Mouse (Mus musculus): Measurements from ENCODE around the gene Gm26620. TPM values are rescaled to one million over a fixed set of nuclear protein-coding genes. Genes with fewer than 3 reads are reported as not detected.

Gm26620 gene
- total RNA-seq, 2 experiments from 2014 or later: 1.3 TPM; not detected in 1

- peak; percentile 68 for ATAC-seq (replicated peaks; ENCODE audit: poor library complexity)
Measured at GRCm38 (mm10) chr1:170907456-170908191, 22.8 kb downstream of the Gm26620 start.

- ATAC-seq (replicated peaks; ENCODE audit: poor library complexity): peak; percentile 20; the same call in 1 of the 2 replicates
Measured at GRCm38 (mm10) chr1:170908341-170908740, 23.5 kb downstream of the Gm26620 start.

- peak; percentile 50 for ATAC-seq (replicated peaks; ENCODE audit: poor library complexity)
Measured at GRCm38 (mm10) chr1:170911907-170912660, 27.2 kb downstream of the Gm26620 start.

DNA sequence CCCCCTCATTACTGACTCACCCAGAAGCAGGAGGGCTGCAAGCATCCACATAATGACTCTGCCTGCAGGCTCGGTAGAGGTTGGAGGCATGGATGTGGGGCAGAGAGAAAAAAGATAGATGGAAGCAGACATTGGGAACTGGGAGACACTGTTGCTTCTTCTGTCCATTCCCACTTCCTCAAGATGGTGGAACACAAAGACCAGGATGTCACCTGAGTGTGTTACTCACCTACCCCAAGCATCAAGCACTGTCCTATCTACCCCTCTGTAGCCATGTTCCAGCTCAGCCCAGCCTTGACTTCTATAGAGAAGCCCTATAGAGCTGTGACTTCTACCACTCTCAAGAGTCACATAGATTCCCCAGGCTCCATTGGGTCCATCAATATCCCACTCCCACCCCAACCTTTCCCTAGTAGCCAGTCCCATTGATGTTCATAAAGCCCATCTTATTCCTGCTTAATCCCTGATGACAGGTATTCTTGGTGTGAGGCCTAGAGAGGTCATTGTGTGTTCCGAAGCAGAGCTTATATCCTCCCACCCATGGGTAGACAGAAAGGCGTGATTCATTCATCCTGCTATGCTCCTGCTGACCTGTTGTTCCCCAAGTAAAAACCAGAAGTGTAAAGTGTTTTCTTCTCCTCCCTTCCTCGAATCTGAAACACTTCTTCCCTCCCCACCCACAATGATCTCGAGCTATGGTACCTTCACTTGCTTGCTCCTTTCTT, 28.2 kb downstream of the Gm26620 start, which contains the start of gene Fcrlb:
Gene Fcrlb (minus strand): TSS at position 51 of the 725 bp plus-strand sequence.
- ATAC-seq (replicated peaks; ENCODE audit: poor library complexity): no peak

GRCm38 (mm10) chr1:170915657-170916056, 30.8 kb downstream of the Gm26620 start:
- no peak for ATAC-seq (replicated peaks; ENCODE audit: poor library complexity)

- 0 out of 2 replicates have a peak, but pooled peaks have one; percentile 26 for ATAC-seq (replicated peaks; ENCODE audit: poor library complexity)
Measured at GRCm38 (mm10) chr1:170919308-170919707, 34.4 kb downstream of the Gm26620 start.

- ATAC-seq (replicated peaks; ENCODE audit: poor library complexity): peak; percentile 97
Measured at GRCm38 (mm10) chr1:170924485-170924884, 39.6 kb downstream of the Gm26620 start.

DNA sequence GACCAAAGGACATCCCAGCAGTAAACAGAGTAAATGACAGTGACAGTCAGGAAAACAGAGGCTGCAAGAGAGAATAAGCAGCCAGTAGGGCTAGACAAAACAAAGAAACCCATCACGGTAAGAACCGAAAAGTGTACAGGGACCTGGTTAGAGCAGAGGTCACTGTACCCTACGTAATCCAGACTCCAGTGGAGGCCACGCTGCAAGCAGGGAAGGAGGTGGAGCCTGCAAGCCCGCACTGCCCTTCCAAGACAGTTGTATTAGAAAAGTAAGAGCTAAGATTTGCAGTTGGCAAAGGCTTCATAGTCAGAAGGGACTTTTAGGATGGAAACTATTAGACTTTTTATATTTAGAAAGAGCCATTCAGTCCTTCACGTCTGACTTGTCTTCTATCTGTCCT, 42.1 kb downstream of the Gm26620 start:
- no peak for ATAC-seq (replicated peaks; ENCODE audit: poor library complexity)

- ATAC-seq (replicated peaks; ENCODE audit: poor library complexity): no peak
Measured at GRCm38 (mm10) chr1:170927378-170927777, 42.5 kb downstream of the Gm26620 start, which contains the start of gene Fcrla. Gene Fcrla (minus strand): TSS chr1:170927583.

GRCm38 (mm10) chr1:170928467-170928866, 43.6 kb downstream of the Gm26620 start:
- ATAC-seq (replicated peaks; ENCODE audit: poor library complexity): no peak

DNA sequence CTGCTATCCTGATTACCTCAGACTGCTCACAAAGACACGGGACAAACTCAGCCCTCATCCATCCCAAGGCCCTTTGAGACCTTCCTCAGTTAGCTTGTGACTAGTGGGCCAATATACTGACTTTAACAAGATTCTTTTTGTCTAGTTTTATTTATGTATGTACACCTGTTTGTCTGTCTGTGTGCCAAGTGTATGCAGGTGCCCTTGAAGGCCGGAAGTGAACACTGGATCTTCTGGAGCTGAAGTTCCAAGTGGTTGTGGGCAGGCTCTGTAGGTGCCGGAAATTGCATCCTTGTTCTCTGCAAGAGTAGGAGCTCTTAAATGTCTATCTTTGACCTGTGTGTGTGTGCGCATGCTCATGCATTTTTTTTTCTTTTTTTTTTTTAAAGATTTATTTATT, 44.4 kb downstream of the Gm26620 start:
- no peak for ATAC-seq (replicated peaks; ENCODE audit: poor library complexity)

DNA sequence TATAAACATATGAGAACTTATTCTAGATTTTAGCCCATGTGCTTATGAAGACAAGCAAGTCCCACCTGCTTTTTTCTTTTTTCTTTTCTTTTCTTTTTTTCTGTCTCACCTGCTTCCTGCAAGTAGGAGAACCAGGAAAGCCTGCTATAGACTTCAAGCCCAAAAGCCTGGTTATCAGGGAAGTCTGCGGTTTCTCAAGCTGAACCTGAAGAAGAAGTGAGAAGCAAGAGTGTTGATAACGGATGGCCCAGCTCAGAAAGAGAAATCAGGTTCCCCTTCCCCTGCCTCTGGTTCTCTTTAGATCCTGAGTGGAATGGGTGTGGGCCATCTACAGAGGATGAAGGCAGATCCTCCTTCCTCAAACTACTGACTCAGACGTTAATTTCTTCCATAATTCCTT, 47.2 kb downstream of the Gm26620 start:
- ATAC-seq (replicated peaks; ENCODE audit: poor library complexity): no peak

- no peak for ATAC-seq (replicated peaks; ENCODE audit: poor library complexity)
Measured at GRCm38 (mm10) chr1:170933386-170933920, 48.6 kb downstream of the Gm26620 start.

DNA sequence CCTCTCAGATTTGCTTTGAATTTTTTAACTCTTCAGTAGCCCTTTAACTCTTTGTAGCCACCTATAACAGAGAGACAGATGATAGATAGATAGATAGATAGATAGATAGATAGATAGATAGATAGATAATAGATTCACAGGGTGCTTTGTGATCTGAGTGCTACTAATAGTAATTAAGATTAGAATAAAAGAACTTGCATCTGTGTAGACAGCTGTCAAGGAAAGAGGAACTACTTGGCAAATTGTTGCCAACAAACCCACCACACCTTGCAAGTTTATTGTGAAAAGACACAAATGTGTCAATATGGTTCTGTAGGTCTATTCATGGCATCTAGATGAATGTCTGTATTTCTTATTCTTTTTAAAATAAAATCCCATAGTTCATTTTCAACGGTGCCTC, 49.1 kb downstream of the Gm26620 start:
- ATAC-seq (replicated peaks; ENCODE audit: poor library complexity): peak; percentile 49; the same call in 1 of the 2 replicates

- peak; percentile 78 for ATAC-seq (replicated peaks; ENCODE audit: poor library complexity)
Measured at GRCm38 (mm10) chr1:170934383-170934782, 49.5 kb downstream of the Gm26620 start.

Other genes starting within 250 kb of the Gm26620 start
- 0.67 and 1.3 TPM in 2 replicates for gene Olfml2b, start 240.5 kb upstream of the Gm26620 start, total RNA-seq (2015)
- 1.8 and 2.0 TPM in 2 replicates for gene Olfml2b, start 240.5 kb upstream of the Gm26620 start, total RNA-seq (2017)
- gene Atf6, start 17.3 kb upstream of the Gm26620 start, total RNA-seq (2015): 27.6 and 31.8 TPM in 2 replicates
- gene Atf6, start 17.3 kb upstream of the Gm26620 start, total RNA-seq (2017): 24.3 and 27.5 TPM in 2 replicates
- 17.6 and 19.9 TPM in 2 replicates for gene Dusp12, start 475 bp downstream of the Gm26620 start, total RNA-seq (2015)
- 9.4 and 10.3 TPM in 2 replicates for gene Dusp12, start 475 bp downstream of the Gm26620 start, total RNA-seq (2017)
- not detected in 2 replicates for gene Fcrlb, start 27.9 kb downstream of the Gm26620 start, total RNA-seq (2015)
- not detected in 2 replicates for gene Fcrlb, start 27.9 kb downstream of the Gm26620 start, total RNA-seq (2017)
- not detected in 2 replicates for gene Fcrla, start 42.5 kb downstream of the Gm26620 start, total RNA-seq (2015)
- gene Fcrla, start 42.5 kb downstream of the Gm26620 start, total RNA-seq (2017): not detected in 2 replicates
- gene Fcgr2b, start 91.5 kb downstream of the Gm26620 start, total RNA-seq (2015): 142 and 144 TPM in 2 replicates
- gene Fcgr2b, start 91.5 kb downstream of the Gm26620 start, total RNA-seq (2017): 99.9 and 118 TPM in 2 replicates
- 5.4 and 10.5 TPM in 2 replicates for gene Fcgr4, start 133.9 kb downstream of the Gm26620 start, total RNA-seq (2015)
- gene Fcgr4, start 133.9 kb downstream of the Gm26620 start, total RNA-seq (2017): 7.7 and 8.0 TPM in 2 replicates
- gene Fcgr3, start 179.9 kb downstream of the Gm26620 start, total RNA-seq (2015): 384 and 416 TPM in 2 replicates
- gene Fcgr3, start 179.9 kb downstream of the Gm26620 start, total RNA-seq (2017): 406 and 474 TPM in 2 replicates
- 2.0 and 4.2 TPM in 2 replicates for gene Cfap126, start 228.9 kb downstream of the Gm26620 start, total RNA-seq (2015)
- 1.0 and 4.8 TPM in 2 replicates for gene Cfap126, start 228.9 kb downstream of the Gm26620 start, total RNA-seq (2017)

Data from megakaryocyte progenitor cell, adult 5-6 weeks (primary cell).